Mouse (Mus musculus) forebrain, embryonic 12.5 days (tissue): ENCODE measurements around the gene Tufm. TPM values are rescaled to one million over a fixed set of nuclear protein-coding genes. Genes with fewer than 3 reads are reported as not detected.

Source experiments
- ATAC-seq: fragments of 200-750 bp; cut with Nextera tagmentation; 2 replicates; pipeline ENCODE4 v1.8.0; 2017; ENCODE audit warnings: moderate TSS enrichment; ENCODE audit not compliant: low FRiP score
- H3K27ac ChIP-seq: fragments of 300-500 bp; sonication (generic); 2 replicates; pipeline ENCODE4 v1.5.1; 2016; ENCODE audit warnings: mild to moderate bottlenecking
- H3K27me3 ChIP-seq: fragments of 300-500 bp; sonication (generic); 2 replicates; pipeline ENCODE4 v1.6.1; 2016; ENCODE audit warnings: mild to moderate bottlenecking
- H3K36me3 ChIP-seq: fragments of 300-500 bp; sonication (generic); replicated peaks from 2 replicates; pipeline ENCODE4 v1.6.1; 2016; ENCODE audit warnings: mild to moderate bottlenecking
- H3K4me1 ChIP-seq: fragments of 300-500 bp; sonication (generic); 2 replicates; pipeline ENCODE4 v1.6.1; 2016
- H3K4me2 ChIP-seq: fragments of 300-500 bp; sonication (generic); 2 replicates; pipeline ENCODE4 v1.6.1; 2016; ENCODE audit warnings: mild to moderate bottlenecking, moderate library complexity
- H3K4me3 ChIP-seq: fragments of 300-500 bp; sonication (generic); replicated peaks from 2 replicates; pipeline ENCODE4 v1.5.1; 2016; ENCODE audit warnings: mild to moderate bottlenecking
- H3K9ac ChIP-seq: fragments of 300-500 bp; sonication (generic); 2 replicates; pipeline ENCODE4 v1.6.1; 2016; ENCODE audit warnings: mild to moderate bottlenecking
- H3K9me3 ChIP-seq: fragments of 300-500 bp; sonication (generic); 2 replicates; pipeline ENCODE4 v1.6.1; 2016
- WGBS: fragments of 180-500 bp; shearing (Covaris S2); methylation state at CpG from one replicate; pipeline ENCODE4 v1.1.7; 2016; 5-methylcytosine and 5-hydroxymethylcytosine counted together
- polyA plus RNA-seq: library from polyadenylated mRNA; unstranded; fragments of >200 nt; fragmentation: Nextera tagmentation; extraction: Ambion mirVana; gene quantifications from 2 replicates; pipeline ENCODE4 v1.2.1, GENCODE M21; 2016

Gene Tufm
- polyA plus RNA-seq, 1 experiment from 2014 or later, result 113 TPM

GRCm38 (mm10) chr7:126456382-126457266 lies 30.5 kb upstream of the Tufm start:
- Histone ChIP-seq H3K4me3 (no peak overlapping the region), H3K36me3 (no peaks in the 10 kb centered on the region), H3K9ac (no peak overlapping the region), H3K4me1 (no peaks in the 10 kb centered on the region), H3K4me2 (no peak overlapping the region), H3K27me3 (peaks cover 3% of the 10 kb centered on the region; the same call in 1 of the 2 replicates), H3K27ac (no peak overlapping the region), H3K9me3 (no peaks in the 10 kb centered on the region)
- no peak for ATAC-seq
- 92% methylated on average over 17 of the region's 17 CpGs for WGBS

- H3K9me3 ChIP-seq, result no peaks in the 10 kb centered on the region
- no peaks in the 10 kb centered on the region for H3K36me3 ChIP-seq
- H3K9ac ChIP-seq, result no peak overlapping the region
- H3K27ac ChIP-seq, result no peak overlapping the region
- no peak overlapping the region for H3K4me2 ChIP-seq
- H3K4me3 ChIP-seq, result no peak overlapping the region
- H3K4me1 ChIP-seq, result no peaks in the 10 kb centered on the region
- peaks cover 3% of the 10 kb centered on the region; the same call in 1 of the 2 replicates for H3K27me3 ChIP-seq
- ATAC-seq, result no peak
- 85% methylated on average over 5 of the region's 5 CpGs for WGBS
These were observed 28.9 kb upstream of the Tufm start for GRCm38 (mm10) chr7:126458225-126458624.

- H3K4me1 ChIP-seq, result no peaks in the 10 kb centered on the region
- no peak overlapping the region for H3K4me3 ChIP-seq
- H3K4me2 ChIP-seq, result no peak overlapping the region
- WGBS, result 82% methylated on average over 11 of the region's 11 CpGs
- no peaks in the 10 kb centered on the region for H3K9me3 ChIP-seq
- no peak overlapping the region for H3K9ac ChIP-seq
- H3K27ac ChIP-seq, result no peak overlapping the region
- ATAC-seq, result no peak
- H3K36me3 ChIP-seq, result no peaks in the 10 kb centered on the region
- peaks cover 3% of the 10 kb centered on the region; the same call in 1 of the 2 replicates for H3K27me3 ChIP-seq
These were observed 28.1 kb upstream of the Tufm start for GRCm38 (mm10) chr7:126458844-126459618.

- peaks cover 3% of the 10 kb centered on the region; the same call in 1 of the 2 replicates for H3K27me3 ChIP-seq
- ATAC-seq, result no peak
- no peak overlapping the region for H3K4me3 ChIP-seq
- H3K9me3 ChIP-seq, result no peaks in the 10 kb centered on the region
- no peak overlapping the region for H3K9ac ChIP-seq
- 57% methylated on average over 10 of the region's 10 CpGs for WGBS
- no peaks in the 10 kb centered on the region for H3K36me3 ChIP-seq
- no peak overlapping the region for H3K27ac ChIP-seq
- H3K4me1 ChIP-seq, result no peaks in the 10 kb centered on the region
- no peak overlapping the region for H3K4me2 ChIP-seq
These were observed 26.4 kb upstream of the Tufm start for GRCm38 (mm10) chr7:126460623-126461399.

- ATAC-seq, result no peak
- Histone ChIP-seq H3K27me3 (peaks cover 3% of the 10 kb centered on the region; the same call in 1 of the 2 replicates), H3K4me3 (no peak overlapping the region), H3K4me2 (no peak overlapping the region), H3K4me1 (no peaks in the 10 kb centered on the region), H3K9me3 (no peaks in the 10 kb centered on the region), H3K9ac (no peak overlapping the region), H3K27ac (no peak overlapping the region), H3K36me3 (peaks cover 5% of the 10 kb centered on the region)
- WGBS, result 53% methylated on average over 3 of the region's 3 CpGs
These were observed 25.5 kb upstream of the Tufm start for GRCm38 (mm10) chr7:126461626-126462025.

GRCm38 (mm10) chr7:126463004-126463403 lies 24.2 kb upstream of the Tufm start, which contains the start of gene Atp2a1:
Atp2a1 (minus strand) TSS chr7:126463108.
- no peak within 1 kb of the TSS for H3K4me3 ChIP-seq
- no peak within 1 kb of the TSS for H3K4me2 ChIP-seq
- H3K9ac ChIP-seq, result no peak within 1 kb of the TSS
- ATAC-seq, result no peak
- H3K4me1 ChIP-seq, result no peaks in the 10 kb centered on the region
- H3K9me3 ChIP-seq, result no peaks in the 10 kb centered on the region
- peaks cover 3% of the 10 kb centered on the region; the same call in 1 of the 2 replicates for H3K27me3 ChIP-seq
- no peak within 1 kb of the TSS for H3K27ac ChIP-seq
- peaks cover 19% of the 10 kb centered on the region for H3K36me3 ChIP-seq
- 56% methylated on average over 5 of the region's 5 CpGs for WGBS

- H3K9me3 ChIP-seq, result no peaks in the 10 kb centered on the region
- no peaks in the 10 kb centered on the region for H3K4me1 ChIP-seq
- H3K9ac ChIP-seq, result no peak overlapping the region
- H3K4me3 ChIP-seq, result no peak overlapping the region
- whole genome bisulfite sequencing, result 67% methylated on average over 4 of the region's 4 CpGs
- H3K27me3 ChIP-seq, result peaks cover 3% of the 10 kb centered on the region; the same call in 1 of the 2 replicates
- H3K4me2 ChIP-seq, result no peak overlapping the region
- peaks cover 24% of the 10 kb centered on the region for H3K36me3 ChIP-seq
- H3K27ac ChIP-seq, result no peak overlapping the region
- no peak for ATAC-seq
These were observed 23.6 kb upstream of the Tufm start for GRCm38 (mm10) chr7:126463547-126463946.

- no peak overlapping the region for H3K9ac ChIP-seq
- H3K4me3 ChIP-seq, result no peak overlapping the region
- H3K36me3 ChIP-seq, result peaks cover 30% of the 10 kb centered on the region
- no peaks in the 10 kb centered on the region for H3K9me3 ChIP-seq
- 66% methylated on average over 4 of the region's 4 CpGs for WGBS
- peaks cover 3% of the 10 kb centered on the region; the same call in 1 of the 2 replicates for H3K27me3 ChIP-seq
- no peaks in the 10 kb centered on the region for H3K4me1 ChIP-seq
- ATAC-seq, result no peak
- H3K4me2 ChIP-seq, result no peak overlapping the region
- no peak overlapping the region for H3K27ac ChIP-seq
These were observed 23.0 kb upstream of the Tufm start for GRCm38 (mm10) chr7:126464121-126464520.

GRCm38 (mm10) chr7:126464836-126465235 lies 22.3 kb upstream of the Tufm start:
- no peaks in the 10 kb centered on the region for H3K9me3 ChIP-seq
- no peak overlapping the region for H3K4me3 ChIP-seq
- no peak overlapping the region for H3K4me2 ChIP-seq
- peaks cover 37% of the 10 kb centered on the region for H3K36me3 ChIP-seq
- WGBS, result 43% methylated on average over 5 of the region's 5 CpGs
- peaks cover 3% of the 10 kb centered on the region; the same call in 1 of the 2 replicates for H3K27me3 ChIP-seq
- no peaks in the 10 kb centered on the region for H3K4me1 ChIP-seq
- H3K9ac ChIP-seq, result no peak overlapping the region
- H3K27ac ChIP-seq, result no peak overlapping the region
- ATAC-seq, result no peak

- no peaks in the 10 kb centered on the region for H3K9me3 ChIP-seq
- no peak overlapping the region for H3K4me2 ChIP-seq
- H3K27ac ChIP-seq, result no peak overlapping the region
- peaks cover 3% of the 10 kb centered on the region; the same call in 1 of the 2 replicates for H3K27me3 ChIP-seq
- H3K9ac ChIP-seq, result no peak overlapping the region
- no peak for ATAC-seq
- H3K4me1 ChIP-seq, result no peaks in the 10 kb centered on the region
- H3K36me3 ChIP-seq, result peaks cover 43% of the 10 kb centered on the region
- H3K4me3 ChIP-seq, result no peak overlapping the region
- WGBS, result 64% methylated on average over 7 of the region's 7 CpGs
These were observed 21.7 kb upstream of the Tufm start for GRCm38 (mm10) chr7:126465246-126466030.

- Histone ChIP-seq H3K4me2 (no peak overlapping the region), H3K9me3 (no peaks in the 10 kb centered on the region), H3K27me3 (peaks cover 3% of the 10 kb centered on the region; the same call in 1 of the 2 replicates), H3K36me3 (peaks cover 49% of the 10 kb centered on the region), H3K4me3 (no peak overlapping the region), H3K27ac (no peak overlapping the region), H3K9ac (no peak overlapping the region), H3K4me1 (no peaks in the 10 kb centered on the region)
- WGBS, result 79% methylated on average over 9 of the region's 9 CpGs
- no peak for ATAC-seq
These were observed 21.0 kb upstream of the Tufm start for GRCm38 (mm10) chr7:126466116-126466515.
